Mouse (Mus musculus) urinary bladder, postnatal 14 days (tissue): ENCODE measurements at regions not wholly inside any gene's neighbourhood (a gene's known extent, or its start where the extent isn't known, plus 50 kb on each side); places are given as distances from the start of the nearest gene placed in this dataset.

Source experiments
- DNase-seq: peaks from one replicate; pipeline ENCODE4 v3.0.0; 2021; ENCODE audit warnings: low spot score

DNA sequence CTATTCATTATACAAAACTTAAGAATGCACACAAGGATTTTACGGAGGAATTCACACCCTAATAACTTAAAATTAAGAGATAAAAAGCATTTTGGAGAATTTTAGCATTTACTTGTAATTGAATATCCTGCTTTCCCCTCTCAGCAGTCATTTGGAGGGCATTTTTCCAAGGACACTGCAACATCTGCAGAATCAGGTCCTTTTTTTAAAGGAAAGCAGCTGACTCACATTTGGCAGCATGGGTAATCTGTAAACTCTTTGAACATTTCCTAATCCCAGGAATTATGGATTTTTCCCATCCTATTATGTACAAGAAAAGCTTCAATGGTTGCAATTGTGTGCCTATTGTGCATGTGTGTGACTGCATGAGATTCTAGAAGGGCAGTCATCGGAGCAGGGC, 112.0 kb downstream of the Gm19410 start:
- DNase-seq, result no peak

DNA sequence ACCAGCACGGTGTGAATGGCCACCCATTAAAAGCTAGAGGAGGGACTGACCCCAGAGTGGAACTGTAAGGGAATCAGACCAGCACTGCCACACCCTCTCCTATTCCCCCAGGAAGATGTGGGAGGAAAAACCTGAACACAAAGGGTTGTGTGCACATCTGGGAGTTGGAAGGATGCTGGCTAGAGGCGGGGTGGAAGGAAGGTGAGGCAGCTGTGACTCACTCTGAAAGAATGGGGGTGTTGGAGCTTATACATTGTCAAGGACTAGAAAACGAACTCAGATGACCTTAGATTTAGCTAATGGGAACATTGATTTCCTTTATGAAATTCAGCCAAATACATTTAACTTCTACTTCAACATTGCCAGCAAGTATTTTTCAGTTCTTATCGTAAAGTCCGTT, 116.2 kb downstream of the Gm19410 start:
- DNase-seq, result no peak

- DNase-seq, result no peak
Observed at GRCm38 (mm10) chr8:35882638-35883455, 117.3 kb downstream of the Gm19410 start.

- no peak for DNase-seq
Observed at GRCm38 (mm10) chr8:35883456-35883780, 117.8 kb downstream of the Gm19410 start.

GRCm38 (mm10) chr8:35884545-35884944, 119.0 kb downstream of the Gm19410 start:
- DNase-seq, result no peak

DNA sequence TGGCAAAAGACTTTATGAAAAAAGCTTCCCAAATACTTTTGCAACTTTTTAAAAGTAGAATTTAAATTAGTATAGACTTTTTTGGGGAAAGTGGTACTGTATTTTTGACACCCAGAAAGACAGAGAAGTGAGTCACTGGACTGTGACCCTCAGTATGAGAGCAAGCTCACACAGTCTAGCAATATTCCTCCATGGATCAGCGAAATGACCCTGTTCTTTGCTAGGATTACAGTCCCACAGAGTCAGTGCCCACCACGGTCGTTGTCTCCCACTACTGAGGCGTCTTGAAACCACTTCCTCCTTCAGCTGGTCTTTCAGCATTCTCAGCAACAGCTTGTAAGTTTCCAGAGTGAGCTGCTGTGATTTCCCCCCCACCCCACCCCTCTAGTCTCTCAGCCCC, 124.5 kb downstream of the Gm19410 start:
- no peak for DNase-seq

DNA sequence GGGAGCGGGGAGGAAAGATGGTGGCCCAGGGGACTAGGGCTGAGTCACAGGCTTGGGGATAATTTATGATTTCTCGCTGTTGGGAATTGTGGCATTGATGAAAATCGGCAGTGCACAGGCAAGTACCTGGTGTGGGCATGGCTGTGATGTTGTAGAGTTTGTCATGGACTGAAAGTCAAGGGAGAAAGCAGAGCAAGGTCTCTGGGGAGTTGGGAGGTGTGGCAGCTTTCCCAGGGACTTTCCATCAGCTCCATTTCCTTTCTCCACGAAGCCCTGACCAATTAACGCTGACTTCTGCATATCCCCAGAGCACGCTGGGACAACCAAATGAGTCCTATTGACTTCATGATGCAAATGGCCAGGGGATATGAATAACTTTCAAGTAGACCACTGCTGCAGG, 126.2 kb downstream of the Gm19410 start:
- DNase-seq, result no peak

DNA sequence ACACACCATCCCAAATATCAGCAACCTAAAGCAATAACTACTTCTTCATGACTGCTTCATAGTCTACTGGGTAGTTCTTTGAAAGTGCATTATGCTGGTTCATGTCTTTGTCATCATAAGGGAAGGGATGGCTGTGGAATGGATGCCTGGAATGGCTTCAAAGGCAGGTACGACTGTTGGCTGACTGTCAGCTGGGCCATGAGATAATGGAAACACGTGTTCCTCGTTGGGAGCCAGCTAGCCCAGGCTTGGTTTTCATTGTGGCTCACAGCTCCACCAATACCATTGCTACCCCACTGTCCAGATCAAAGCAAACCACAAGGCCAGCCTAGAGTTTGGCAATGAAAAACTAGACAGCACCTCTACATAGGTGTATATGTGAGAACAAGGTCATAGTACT, 132.9 kb downstream of the Gm19410 start:
- no peak for DNase-seq

GRCm38 (mm10) chr8:35901490-35901889, 135.9 kb downstream of the Gm19410 start:
- no peak for DNase-seq

DNA sequence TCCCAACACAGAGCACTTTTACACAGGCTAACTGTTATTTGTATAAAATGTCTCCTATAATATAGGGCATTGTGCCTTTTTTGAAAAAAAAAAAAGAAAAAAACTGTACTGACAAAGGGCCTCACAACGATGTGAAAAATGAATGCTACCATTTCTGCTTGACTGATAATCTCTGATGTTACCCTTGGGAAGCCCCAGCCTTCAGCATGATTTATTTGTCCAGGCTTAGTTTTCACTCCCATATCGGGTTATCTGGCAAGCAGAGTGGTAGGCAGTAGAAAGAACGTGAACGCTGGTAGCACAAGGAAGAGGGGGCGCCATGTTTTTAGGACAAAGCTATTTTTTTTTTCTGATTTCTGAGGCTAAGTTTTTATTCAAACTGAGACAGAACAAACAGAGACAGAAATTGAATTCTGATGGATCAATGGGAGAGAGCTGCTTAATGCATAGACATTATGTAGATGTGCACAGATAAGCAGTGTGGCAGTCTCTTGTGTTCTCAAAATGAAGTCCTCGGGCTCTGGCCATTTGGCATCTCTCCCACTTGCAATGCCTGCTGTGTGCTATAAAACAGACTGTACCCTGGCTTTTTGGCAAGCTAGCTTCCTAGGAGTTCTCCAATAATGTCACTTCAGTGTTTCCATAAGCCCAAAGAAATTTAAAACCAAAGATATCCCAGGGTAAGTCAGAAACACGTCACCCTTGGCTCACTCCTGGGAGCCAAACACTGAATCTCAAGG, 139.3 kb downstream of the Gm19410 start:
- peak; percentile 35 for DNase-seq

GRCm38 (mm10) chr8:35907998-35908397, 142.4 kb downstream of the Gm19410 start:
- DNase-seq, result no peak

GRCm38 (mm10) chr8:35912264-35912663, 146.7 kb downstream of the Gm19410 start:
- DNase-seq, result no peak

GRCm38 (mm10) chr8:35915878-35916518, 150.4 kb downstream of the Gm19410 start:
- DNase-seq, result no peak

GRCm38 (mm10) chr8:35917573-35917972, 152.0 kb downstream of the Gm19410 start:
- no peak for DNase-seq

- DNase-seq, result no peak
Observed at GRCm38 (mm10) chr8:35919451-35919850, 153.9 kb downstream of the Gm19410 start.

GRCm38 (mm10) chr8:35919859-35920675, 154.5 kb downstream of the Gm19410 start:
- DNase-seq, result no peak

DNA sequence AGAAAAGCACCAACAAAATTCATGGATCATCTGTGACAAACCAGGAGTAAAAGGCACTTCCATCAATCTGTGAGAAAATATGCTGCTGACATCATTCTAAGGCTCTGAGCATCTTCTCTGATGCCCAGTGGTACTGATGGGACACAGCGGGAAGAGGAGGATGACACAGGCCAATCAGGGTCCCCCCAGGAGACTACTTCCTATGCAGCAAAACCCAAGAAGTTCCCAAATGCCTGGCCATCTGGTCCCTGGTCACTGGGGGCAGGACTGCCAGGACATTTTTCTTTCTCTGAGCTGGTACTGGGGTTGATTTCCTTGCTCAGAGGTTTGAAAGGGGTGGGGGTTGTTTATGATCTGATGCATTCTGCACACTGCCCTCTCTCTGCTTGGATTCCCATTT, 158.4 kb downstream of the Gm19410 start:
- no peak for DNase-seq

- DNase-seq, result no peak
Observed at GRCm38 (mm10) chr8:35927408-35927871, 161.8 kb downstream of the Gm19410 start.

- no peak for DNase-seq
Observed at GRCm38 (mm10) chr8:35930291-35930690, 164.7 kb downstream of the Gm19410 start.

GRCm38 (mm10) chr8:35933186-35934114, 167.9 kb downstream of the Gm19410 start:
- DNase-seq, result no peak

GRCm38 (mm10) chr8:35934115-35934607, 168.6 kb downstream of the Gm19410 start:
- DNase-seq, result no peak
